Comparison of ENCODE assay signal across 8 mouse cellular contexts in genomic region chr10:95146491-95146890, GRCm38 (mm10).
A peak's percentile ranks its signal among the peaks of the same experiment; 100 is the strongest.
DNase-seq lines count a peak whose midpoint lies in the region; ATAC-seq lines count a peak whose summit lies in the region.

No protein-coding gene starts in this region.

- no peak overlapping the region for H3K4me2 ChIP-seq in forebrain, embryonic 14.5 days (ENCODE audit: low read length)
- no peak overlapping the region for H3K4me2 ChIP-seq in forebrain, embryonic 12.5 days
- no peak overlapping the region for H3K4me2 ChIP-seq in midbrain, embryonic 11.5 days

- H3K27me3 ChIP-seq in forebrain, embryonic 14.5 days (replicated peaks; ENCODE audit: control insufficient read depth, insufficient read depth, low read length): no peaks in the 10 kb centered on the region
- no peaks in the 10 kb centered on the region for H3K27me3 ChIP-seq in forebrain, embryonic 12.5 days
- H3K27me3 ChIP-seq in splenic B cell, adult 2 months (ENCODE audit: control insufficient read depth, insufficient read depth, low read length, poor library complexity, severe bottlenecking): no peaks in the 10 kb centered on the region
- H3K27me3 ChIP-seq in midbrain, embryonic 11.5 days (ENCODE audit: control insufficient read depth, insufficient read depth, low read length): no peaks in the 10 kb centered on the region

- H3K27ac ChIP-seq in forebrain, embryonic 14.5 days (ENCODE audit: low read depth, low read length): no peak overlapping the region; the same call in 1 of the 2 replicates
- H3K27ac ChIP-seq in forebrain, embryonic 12.5 days: no peak overlapping the region
- no peak overlapping the region for H3K27ac ChIP-seq in midbrain, embryonic 11.5 days (ENCODE audit: low read depth, low read length)

- peak; percentile 44 for DNase-seq in forebrain, embryonic 14.5 days (ENCODE audit: low spot score)
- peak; percentile 11 for DNase-seq in A20 (ENCODE audit: low read depth, low spot score)
- peak; percentile 38 for DNase-seq in gastrocnemius, postnatal 25 days
- peak; percentile 70 for DNase-seq in kidney, postnatal 14 days
- peak; percentile 46 for DNase-seq in splenic B cell, adult 2 months (ENCODE audit: low read depth, low spot score)
- no peak for DNase-seq in right cerebral cortex, adult 2 months (ENCODE audit: low spot score in 2 of 2)
- DNase-seq in midbrain, embryonic 11.5 days (ENCODE audit: low spot score, missing footprints): no peak

- H3K36me3 ChIP-seq in forebrain, embryonic 14.5 days (ENCODE audit: control insufficient read depth, insufficient read depth, low read length): no peaks in the 10 kb centered on the region
- H3K36me3 ChIP-seq in forebrain, embryonic 12.5 days (replicated peaks): no peaks in the 10 kb centered on the region
- no peaks in the 10 kb centered on the region for H3K36me3 ChIP-seq in splenic B cell, adult 2 months (ENCODE audit: control insufficient read depth, insufficient read depth, low read length, poor library complexity, severe bottlenecking)
- H3K36me3 ChIP-seq in midbrain, embryonic 11.5 days (ENCODE audit: control insufficient read depth, insufficient read depth, low read length): no peaks in the 10 kb centered on the region

- H3K9me3 ChIP-seq in forebrain, embryonic 14.5 days (replicated peaks; ENCODE audit: control insufficient read depth, low read length): no peaks in the 10 kb centered on the region
- H3K9me3 ChIP-seq in forebrain, embryonic 12.5 days: no peaks in the 10 kb centered on the region
- H3K9me3 ChIP-seq in midbrain, embryonic 11.5 days (ENCODE audit: control insufficient read depth, low read length): no peaks in the 10 kb centered on the region

- 40% methylated on average over 5 of the region's 5 CpGs for WGBS in forebrain, embryonic 14.5 days
- WGBS in forebrain, embryonic 12.5 days: 79% methylated on average over 5 of the region's 5 CpGs
- 85% methylated on average over 5 of the region's 5 CpGs for WGBS in midbrain, embryonic 11.5 days

- H3K4me1 ChIP-seq in forebrain, embryonic 14.5 days (ENCODE audit: control insufficient read depth, insufficient read depth, low read length): peaks cover 38% of the 10 kb centered on the region
- peaks cover 36% of the 10 kb centered on the region for H3K4me1 ChIP-seq in forebrain, embryonic 12.5 days
- peaks cover 29% of the 10 kb centered on the region for H3K4me1 ChIP-seq in midbrain, embryonic 11.5 days (ENCODE audit: control insufficient read depth, insufficient read depth, low read length)

- H3K9ac ChIP-seq in forebrain, embryonic 14.5 days (ENCODE audit: low read length): no peak overlapping the region
- H3K9ac ChIP-seq in forebrain, embryonic 12.5 days: no peak overlapping the region
- H3K9ac ChIP-seq in midbrain, embryonic 11.5 days (ENCODE audit: low read length): no peak overlapping the region

- H3K4me3 ChIP-seq in forebrain, embryonic 14.5 days (ENCODE audit: low read depth, low read length): no peak overlapping the region
- H3K4me3 ChIP-seq in forebrain, embryonic 12.5 days (replicated peaks): no peak overlapping the region
- H3K4me3 ChIP-seq in midbrain, embryonic 11.5 days (ENCODE audit: low read depth, low read length): no peak overlapping the region

- no peak for ATAC-seq in forebrain, embryonic 14.5 days
- ATAC-seq in forebrain, embryonic 12.5 days (ENCODE audit: low FRiP score): no peak
- no peak for ATAC-seq in midbrain, embryonic 11.5 days (ENCODE audit: low FRiP score)

Comparison
In these comparisons a context has a peak if more than half of its experiments do, and no peak if none do; other contexts are left out.
1. DNase-seq: peak in forebrain, embryonic 14.5 days (single experiment), A20 (single experiment), gastrocnemius, postnatal 25 days (single experiment), kidney, postnatal 14 days (single experiment) and splenic B cell, adult 2 months (single experiment); none in right cerebral cortex, adult 2 months (0 of 2) and midbrain, embryonic 11.5 days (single experiment).